Mouse (Mus musculus) thymus, adult 2 months (tissue): Measurements from ENCODE around the gene Ctsc.

Experiments used
- CTCF ChIP-seq: fragments of 200-500 bp; IDR thresholded peaks from 2 replicates; pipeline ENCODE4 v1.5.1; 2012; ENCODE audit warnings: mild to moderate bottlenecking, control low read depth, low read length, moderate library complexity, borderline replicate concordance; ENCODE audit not compliant: control insufficient read depth, poor library complexity, insufficient read depth; ENCODE audit errors: extremely low read depth
- POLR2A ChIP-seq: fragments of 200-500 bp; IDR thresholded peaks from 2 replicates; pipeline ENCODE4 v1.6.1; 2012; ENCODE audit warnings: mild to moderate bottlenecking, low read length, control low read depth, moderate library complexity; ENCODE audit not compliant: control insufficient read depth, poor library complexity, insufficient read depth; ENCODE audit errors: extremely low read depth

DNA sequence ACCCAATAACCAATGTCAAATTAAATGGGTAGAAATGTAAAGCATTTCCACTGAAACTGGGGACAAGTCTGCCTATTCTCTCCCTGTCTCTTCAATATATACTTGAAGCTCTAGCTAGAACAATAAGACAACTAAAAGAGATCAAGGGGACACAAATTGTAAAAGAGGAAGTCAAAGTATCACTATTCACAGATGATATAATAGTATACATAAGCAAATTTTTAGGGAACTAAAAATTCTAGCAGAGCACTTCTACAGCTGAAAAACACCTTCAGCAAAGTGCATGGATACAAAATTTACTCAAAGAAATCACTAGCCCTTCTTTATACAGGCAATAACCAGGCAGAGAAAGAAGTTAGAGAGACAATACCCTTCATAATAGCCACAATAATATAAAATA, 23.0 kb upstream of the Ctsc start:
- TF ChIP-seq CTCF (no peak), POLR2A (no peak)
